Mouse (Mus musculus): ENCODE data around the gene Tcp10a.
"Not testable (repeated sequence)": the region's sequence is repeated elsewhere in the genome, so short reads cannot be mapped to it uniquely, and the experiment has no call there.

Tcp10a gene

GRCm38 (mm10) chr17:7324346-7324745 is at the start of gene Tcp10a:
Gene Tcp10a (plus strand): TSS chr17:7324646.
- not testable (repeated sequence) for DNase-seq (ENCODE audit: extremely low spot score)

GRCm38 (mm10) chr17:7278702-7279242 is 45.7 kb upstream of the Tcp10a start:
- DNase-seq (ENCODE audit: extremely low spot score): no peak

DNA sequence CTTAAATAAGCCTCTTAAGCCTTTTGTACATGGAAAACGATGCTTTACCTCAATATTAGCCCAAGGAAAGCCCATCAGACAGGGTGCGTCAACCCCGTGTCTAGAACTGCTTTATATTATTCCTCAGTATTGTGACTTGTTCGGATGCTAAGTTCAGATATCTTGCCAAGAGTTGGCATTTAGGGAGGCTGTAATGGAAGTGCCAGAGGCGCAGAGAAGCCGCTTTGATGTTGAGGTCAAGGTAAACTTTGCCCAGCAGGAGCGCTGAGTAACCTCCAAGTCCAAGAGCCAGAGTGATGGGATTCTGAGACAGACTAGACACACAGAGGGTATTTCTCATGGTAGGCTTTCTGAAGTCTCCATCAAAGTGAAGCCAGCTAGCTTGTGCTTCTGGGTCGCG is 45.2 kb upstream of the Tcp10a start:
- DNase-seq (ENCODE audit: extremely low spot score): no peak

GRCm38 (mm10) chr17:7284297-7284910 is 40.0 kb upstream of the Tcp10a start:
- DNase-seq (ENCODE audit: extremely low spot score): no peak

GRCm38 (mm10) chr17:7285292-7285691 is 39.2 kb upstream of the Tcp10a start:
- no peak for DNase-seq (ENCODE audit: extremely low spot score)

GRCm38 (mm10) chr17:7286422-7287050 is 37.9 kb upstream of the Tcp10a start:
- DNase-seq (ENCODE audit: extremely low spot score): no peak

- no peak for DNase-seq (ENCODE audit: extremely low spot score)
Measured at GRCm38 (mm10) chr17:7292012-7292684, 32.3 kb upstream of the Tcp10a start.

GRCm38 (mm10) chr17:7306278-7307196 is 17.9 kb upstream of the Tcp10a start:
- not testable (repeated sequence) for DNase-seq (ENCODE audit: extremely low spot score)

DNA sequence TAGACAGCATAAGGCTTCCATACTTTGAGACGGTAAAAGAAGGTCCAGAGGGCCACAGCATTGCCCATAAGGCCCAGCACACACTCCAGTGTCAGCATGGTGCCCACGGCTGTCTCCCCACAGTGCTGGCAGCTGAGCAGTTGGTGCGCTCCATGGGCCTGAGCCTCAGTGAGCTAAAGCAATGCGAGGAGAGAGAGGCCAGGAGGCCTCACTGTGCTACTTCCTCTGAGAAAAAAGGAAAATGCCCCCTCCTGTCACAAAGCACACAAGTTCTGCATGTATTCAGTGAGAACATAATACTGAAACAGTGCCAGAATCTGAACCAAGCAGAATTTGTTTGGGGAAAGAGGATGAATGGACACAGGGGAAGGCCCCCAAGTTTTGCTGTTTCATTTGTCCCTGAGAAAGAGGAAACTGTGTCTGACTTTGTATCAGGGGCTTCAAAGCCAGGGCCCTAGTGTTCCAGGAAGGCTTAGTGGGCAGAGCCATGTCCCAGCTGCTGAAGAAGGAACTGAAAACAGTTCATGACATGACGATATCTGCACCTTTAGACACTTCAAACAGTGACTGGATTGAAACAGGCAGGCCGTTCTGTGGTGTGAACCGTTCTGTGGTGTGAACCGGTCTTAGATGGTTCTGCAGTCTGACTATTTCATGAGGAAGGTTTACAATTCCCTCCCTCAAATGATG is 8.6 kb upstream of the Tcp10a start:
- DNase-seq (ENCODE audit: extremely low spot score): not testable (repeated sequence)

GRCm38 (mm10) chr17:7319789-7320188 is 4.7 kb upstream of the Tcp10a start:
- DNase-seq (ENCODE audit: extremely low spot score): not testable (repeated sequence)

- DNase-seq (ENCODE audit: extremely low spot score): not testable (repeated sequence)
Measured at GRCm38 (mm10) chr17:7326415-7326814, 2.0 kb downstream of the Tcp10a start.

DNA sequence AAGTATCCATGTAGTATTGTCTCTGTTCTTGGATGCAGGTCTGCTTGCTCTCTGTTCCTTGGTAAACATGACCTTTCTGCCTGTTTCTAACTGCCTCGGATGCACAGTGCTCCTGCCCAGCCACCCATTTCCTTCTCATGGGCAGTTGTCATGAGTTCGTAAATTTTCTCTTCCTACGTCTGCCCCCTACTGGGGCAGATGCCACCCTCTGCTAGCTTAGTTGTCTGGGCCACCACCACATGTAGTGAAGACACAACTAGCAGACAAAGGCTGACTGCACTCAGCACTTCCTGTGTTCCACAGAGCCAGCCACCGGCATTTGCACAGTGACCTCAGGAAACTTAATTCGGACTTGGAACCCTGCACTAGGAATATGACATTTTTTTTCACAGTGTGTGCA is 8.3 kb downstream of the Tcp10a start:
- DNase-seq (ENCODE audit: extremely low spot score): not testable (repeated sequence)

- DNase-seq (ENCODE audit: extremely low spot score): not testable (repeated sequence)
Measured at GRCm38 (mm10) chr17:7337381-7337780, 12.9 kb downstream of the Tcp10a start.

DNA sequence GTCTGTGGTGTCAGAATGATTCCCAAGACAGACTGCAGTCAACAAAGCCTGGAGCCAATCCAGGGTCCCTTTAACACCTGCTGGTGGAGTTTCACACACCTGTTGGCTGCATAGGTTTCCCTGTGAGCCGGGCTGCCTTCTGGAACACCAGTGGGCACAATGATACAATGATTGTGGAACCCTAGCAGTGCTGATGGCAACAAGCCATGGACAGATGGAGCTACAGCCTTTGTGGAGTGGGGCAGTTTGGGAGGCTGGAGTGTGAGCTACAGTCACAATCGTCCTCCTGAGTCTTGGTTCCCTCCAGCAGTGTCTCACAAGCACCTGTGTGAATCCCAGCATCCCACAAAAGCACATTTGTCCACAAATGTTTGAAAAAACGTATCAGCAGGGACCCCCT is 24.3 kb downstream of the Tcp10a start:
- not testable (repeated sequence) for DNase-seq (ENCODE audit: extremely low spot score)

- not testable (repeated sequence) for DNase-seq (ENCODE audit: extremely low spot score)
Measured at GRCm38 (mm10) chr17:7352596-7352995, 28.1 kb downstream of the Tcp10a start, which contains the start of gene Ttll2. Gene Ttll2 (minus strand): TSS chr17:7352696.

DNA sequence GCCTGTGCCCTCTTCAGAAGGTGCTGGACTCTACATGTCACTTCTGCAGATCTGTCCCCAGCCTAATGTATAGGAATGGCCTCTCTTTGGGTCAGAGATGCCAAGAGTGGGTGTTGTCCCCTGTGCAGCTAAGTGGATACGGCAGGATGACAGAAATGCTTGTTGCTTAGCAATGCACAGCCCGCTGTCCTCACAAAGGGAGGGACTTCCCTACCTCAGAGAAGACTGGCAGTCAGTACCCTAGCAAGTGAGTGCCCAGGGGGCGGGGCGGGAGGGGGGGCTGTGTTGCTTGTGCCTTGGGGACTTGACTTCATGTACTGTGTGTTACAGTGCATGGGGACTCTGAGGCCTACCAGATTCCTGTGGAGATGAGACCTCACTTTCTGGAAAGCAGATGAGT is 35.4 kb downstream of the Tcp10a start:
- DNase-seq (ENCODE audit: extremely low spot score): not testable (repeated sequence)

DNA sequence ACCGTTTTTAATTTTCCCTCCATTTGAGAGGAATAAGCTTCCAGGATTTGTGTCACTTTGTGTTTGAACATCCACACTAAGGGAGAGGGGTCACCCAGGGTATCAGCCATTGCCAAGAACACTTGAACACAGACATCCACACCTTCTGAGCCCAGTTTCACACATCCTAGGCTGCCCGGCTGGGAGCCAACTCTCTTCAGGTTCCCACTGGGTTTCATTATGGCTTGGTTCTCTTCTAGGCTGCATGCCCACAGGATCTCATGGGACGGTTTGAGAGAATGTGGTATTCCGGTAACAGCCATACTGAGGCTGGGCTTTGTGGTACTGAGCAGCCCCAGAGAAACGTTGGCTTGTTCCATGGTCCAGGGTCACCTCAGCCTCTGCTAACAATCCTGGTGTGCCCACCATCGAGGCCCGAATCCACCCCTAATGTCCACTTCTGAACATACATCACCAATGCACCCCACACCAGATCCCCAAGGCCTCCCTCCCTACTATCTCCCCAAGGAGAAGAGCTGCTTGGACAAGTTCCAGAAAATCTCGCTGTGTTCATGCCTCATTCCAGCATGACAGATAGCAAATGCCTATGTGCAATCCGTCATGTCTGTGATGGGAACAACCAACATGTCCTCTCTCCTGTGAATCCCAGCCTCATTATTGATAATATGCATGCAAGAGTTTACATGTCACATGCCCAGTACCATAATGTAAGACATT is 36.5 kb downstream of the Tcp10a start:
- DNase-seq (ENCODE audit: extremely low spot score): not testable (repeated sequence)

GRCm38 (mm10) chr17:7365615-7366014 is 41.2 kb downstream of the Tcp10a start:
- not testable (repeated sequence) for DNase-seq (ENCODE audit: extremely low spot score)

DNA sequence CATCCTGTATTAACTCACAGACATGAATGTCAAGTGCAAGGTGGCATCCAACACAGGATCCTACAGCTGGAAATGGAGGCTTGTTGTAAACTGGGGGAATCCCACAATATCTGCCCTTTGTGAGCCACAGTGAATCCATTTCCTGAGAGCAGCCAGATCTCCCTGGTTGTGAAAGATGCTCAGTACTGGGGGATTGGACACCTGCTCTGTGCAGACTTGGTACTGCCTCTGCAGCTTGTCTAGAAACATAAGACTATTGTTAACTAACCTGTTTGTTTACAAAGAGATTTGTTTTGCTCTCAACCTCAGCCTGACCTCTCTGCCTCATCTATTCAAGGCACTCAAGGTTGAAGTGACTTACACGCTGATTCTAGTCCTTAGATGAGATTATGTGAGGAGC is 41.8 kb downstream of the Tcp10a start:
- not testable (repeated sequence) for DNase-seq (ENCODE audit: extremely low spot score)
